Mouse (Mus musculus): ENCODE results near the gene Sel1l3. TPM values are rescaled to one million over a fixed set of nuclear protein-coding genes. Genes with fewer than 3 reads are reported as not detected.

The Sel1l3 gene
- polyA plus RNA-seq (2014; fragmentation: Nextera tagmentation; extraction: Ambion mirVana): 1.2 and 1.5 TPM in 2 replicates

DNA sequence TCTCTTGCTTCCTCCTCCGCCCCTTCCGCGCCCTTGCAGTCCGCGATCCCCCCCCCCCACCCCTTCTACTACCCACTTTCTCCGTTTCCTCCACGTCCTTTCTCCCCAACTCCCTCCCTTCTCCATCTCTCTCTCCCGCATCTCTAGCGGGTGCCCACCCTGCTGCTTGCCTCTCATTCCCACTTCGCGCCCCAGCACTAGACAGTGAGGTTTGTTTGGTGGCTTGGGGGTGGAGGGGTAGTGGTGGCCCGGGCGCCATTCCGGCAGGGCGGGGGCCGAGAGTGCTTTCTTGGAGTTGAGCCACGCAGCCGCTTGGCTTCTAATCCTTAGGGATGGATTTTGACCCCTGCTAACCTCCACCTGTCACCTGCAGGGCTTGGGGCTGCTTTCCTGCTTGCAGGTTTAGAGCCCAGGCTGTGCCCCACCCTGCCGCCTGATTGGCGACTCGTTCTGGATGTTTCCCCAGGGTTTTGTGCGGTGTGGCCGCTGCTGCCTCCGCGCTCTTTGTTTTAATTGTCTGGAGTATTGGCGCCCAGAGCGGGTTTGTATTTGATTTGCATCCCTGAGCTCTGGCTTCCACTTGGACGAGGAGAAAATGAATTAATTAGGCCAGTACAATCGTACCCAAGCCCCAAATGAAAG is at the start of gene Sel1l3:
Gene Sel1l3, minus strand, starts transcription at position 217 of the 642 bp plus-strand sequence.
- Histone ChIP-seq H3K4me3 (ENCODE audit: low read depth, low read length) (peak within 1 kb of the TSS; percentile 50), H3K4me2 (ENCODE audit: low read depth, severe bottlenecking) (peak within 1 kb of the TSS; percentile 95), H3K4me1 (ENCODE audit: control insufficient read depth, insufficient read depth, low read length) (no peaks in the 10 kb centered on the region), H3K27me3 (ENCODE audit: control insufficient read depth, insufficient read depth, low read length) (peaks cover 24% of the 10 kb centered on the region), H3K27ac (replicated peaks; ENCODE audit: low read depth, low read length) (no peak within 1 kb of the TSS), H3K9ac (ENCODE audit: low read length) (peak within 1 kb of the TSS; percentile 53), H3K36me3 (ENCODE audit: control insufficient read depth, insufficient read depth, low read length) (no peaks in the 10 kb centered on the region), H3K9me3 (ENCODE audit: control insufficient read depth, low read length) (no peaks in the 10 kb centered on the region)
- peak; percentile 53 for DNase-seq (ENCODE audit: low spot score)
- ATAC-seq (ENCODE audit: insufficient number of reproducible peaks, low FRiP score, low TSS enrichment, low read depth): 0 out of 2 replicates have a peak, but pooled peaks have one; percentile 27
- WGBS: under 1% methylated on average over 24 of the region's 29 CpGs

DNA sequence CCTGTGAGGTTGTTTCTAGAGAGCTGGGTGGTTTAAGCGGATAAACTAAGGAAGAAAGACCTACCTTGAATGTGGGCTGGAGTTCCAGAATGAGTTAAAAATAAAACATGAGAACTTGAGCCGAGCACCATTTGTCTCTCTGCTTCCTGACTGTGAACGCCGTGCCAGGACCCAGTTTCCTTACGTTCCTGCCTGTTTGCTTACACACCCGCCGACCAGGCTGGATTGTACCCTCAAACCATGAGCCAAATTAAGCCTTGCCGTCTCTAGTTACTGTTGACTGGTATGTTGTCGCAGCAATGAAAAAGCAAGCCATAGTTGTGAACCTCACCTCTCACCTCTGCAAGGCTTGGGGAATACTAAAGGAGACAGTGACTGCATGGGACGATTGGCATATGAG is 48.3 kb upstream of the Sel1l3 start:
- WGBS: 80% methylated on average over 10 of the region's 10 CpGs
- Histone ChIP-seq H3K36me3 (ENCODE audit: control insufficient read depth, insufficient read depth, low read length) (no peaks in the 10 kb centered on the region), H3K4me2 (ENCODE audit: low read depth, severe bottlenecking) (no peak overlapping the region), H3K27me3 (ENCODE audit: control insufficient read depth, insufficient read depth, low read length) (no peaks in the 10 kb centered on the region), H3K27ac (replicated peaks; ENCODE audit: low read depth, low read length) (no peak overlapping the region), H3K4me3 (ENCODE audit: low read depth, low read length) (no peak overlapping the region), H3K9ac (ENCODE audit: low read length) (no peak overlapping the region), H3K9me3 (ENCODE audit: control insufficient read depth, low read length) (no peaks in the 10 kb centered on the region), H3K4me1 (ENCODE audit: control insufficient read depth, insufficient read depth, low read length) (peaks cover 6% of the 10 kb centered on the region; the same call in 1 of the 2 replicates)
- ATAC-seq (ENCODE audit: insufficient number of reproducible peaks, low FRiP score, low TSS enrichment, low read depth) (no peak), DNase-seq (ENCODE audit: low spot score) (no peak)

DNA sequence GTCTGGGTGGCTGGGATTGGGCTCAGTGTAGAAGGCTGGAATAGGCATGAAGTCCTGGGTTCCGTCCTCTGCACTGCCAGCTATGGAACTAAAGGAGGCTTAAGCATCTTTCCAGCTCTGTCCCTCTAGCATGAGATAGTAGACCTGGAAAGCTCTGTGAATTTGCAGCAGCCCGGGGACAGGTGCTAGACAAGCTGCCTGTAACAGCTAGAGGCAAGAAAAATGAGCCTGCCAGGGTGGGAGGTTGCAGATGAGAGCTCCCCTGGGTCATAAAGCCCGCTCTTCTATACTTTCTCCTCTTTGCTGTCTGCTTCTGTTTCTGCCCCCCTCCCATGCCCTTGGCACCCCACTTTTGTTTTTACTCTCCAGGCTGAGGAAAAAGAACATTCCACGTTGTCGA is 46.2 kb upstream of the Sel1l3 start:
- ATAC-seq (ENCODE audit: insufficient number of reproducible peaks, low FRiP score, low TSS enrichment, low read depth): no peak
- DNase-seq (ENCODE audit: low spot score): no peak
- WGBS: 56% methylated on average over 5 of the region's 5 CpGs
- Histone ChIP-seq H3K4me3 (ENCODE audit: low read depth, low read length) (no peak overlapping the region), H3K27me3 (ENCODE audit: control insufficient read depth, insufficient read depth, low read length) (no peaks in the 10 kb centered on the region), H3K9me3 (ENCODE audit: control insufficient read depth, low read length) (no peaks in the 10 kb centered on the region), H3K9ac (ENCODE audit: low read length) (no peak overlapping the region), H3K4me2 (ENCODE audit: low read depth, severe bottlenecking) (no peak overlapping the region), H3K4me1 (ENCODE audit: control insufficient read depth, insufficient read depth, low read length) (peaks cover 6% of the 10 kb centered on the region; the same call in 1 of the 2 replicates), H3K27ac (replicated peaks; ENCODE audit: low read depth, low read length) (no peak overlapping the region), H3K36me3 (ENCODE audit: control insufficient read depth, insufficient read depth, low read length) (no peaks in the 10 kb centered on the region)

DNA sequence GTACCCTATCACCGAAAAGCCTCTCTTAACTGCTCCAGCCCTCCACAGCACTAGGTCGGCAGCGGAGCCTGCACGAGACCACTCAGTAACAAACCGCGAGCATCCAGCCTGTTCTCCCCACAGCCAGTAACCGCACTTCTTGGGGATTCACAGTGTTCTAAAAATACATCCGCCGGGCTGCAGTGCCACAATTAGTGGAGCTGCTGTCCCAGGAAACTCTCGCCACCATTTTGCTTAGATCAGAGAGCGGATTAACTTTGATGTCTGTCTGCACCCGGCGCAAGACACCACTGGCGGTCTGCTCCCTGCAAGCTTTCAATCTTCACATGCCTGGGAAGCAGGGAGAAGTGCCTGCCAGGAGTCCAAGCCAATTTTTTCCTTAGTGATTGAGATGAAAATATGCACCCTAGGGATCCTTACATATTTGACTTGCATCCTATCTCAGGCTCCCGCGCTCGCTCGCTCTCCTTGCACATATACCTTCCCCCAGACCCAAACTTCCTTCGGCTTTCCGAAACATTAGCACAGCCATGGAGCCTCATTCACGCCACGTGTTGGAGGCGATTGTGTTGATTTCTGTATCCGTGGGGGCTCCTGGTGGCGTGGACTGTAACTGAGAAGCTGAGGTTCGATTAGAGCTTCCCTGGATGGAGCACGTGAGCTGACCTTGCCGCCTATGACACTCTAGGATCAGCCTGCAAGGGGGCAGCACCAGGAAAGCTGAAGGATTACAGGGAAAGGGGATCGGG is 44.5 kb upstream of the Sel1l3 start:
- WGBS: 4% methylated on average over 29 of the region's 29 CpGs

DNA sequence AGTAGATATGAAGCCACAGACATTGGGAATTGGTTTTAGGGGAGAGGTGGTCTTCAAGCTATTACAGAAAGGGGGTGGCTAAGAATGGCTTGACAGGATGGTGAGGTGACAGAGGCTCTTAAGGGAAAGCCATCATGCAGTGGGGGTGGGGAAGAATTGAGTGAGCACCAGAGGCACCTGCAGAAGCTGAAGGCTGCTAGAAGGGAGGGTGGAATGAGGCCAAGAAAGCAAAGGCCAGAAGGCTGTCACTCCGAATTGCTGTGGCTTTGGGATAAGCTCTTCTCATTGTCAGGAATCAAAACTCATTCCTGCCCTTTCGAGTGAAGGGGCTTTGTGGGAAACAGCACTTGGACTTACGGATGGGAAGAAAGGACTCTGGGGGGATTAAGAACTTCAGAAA is 41.1 kb upstream of the Sel1l3 start:
- Histone ChIP-seq H3K36me3 (ENCODE audit: control insufficient read depth, insufficient read depth, low read length) (no peaks in the 10 kb centered on the region), H3K4me2 (ENCODE audit: low read depth, severe bottlenecking) (no peak overlapping the region), H3K4me3 (ENCODE audit: low read depth, low read length) (no peak overlapping the region), H3K27me3 (ENCODE audit: control insufficient read depth, insufficient read depth, low read length) (no peaks in the 10 kb centered on the region), H3K4me1 (ENCODE audit: control insufficient read depth, insufficient read depth, low read length) (peaks cover 4% of the 10 kb centered on the region; the same call in 1 of the 2 replicates), H3K9ac (ENCODE audit: low read length) (no peak overlapping the region), H3K9me3 (ENCODE audit: control insufficient read depth, low read length) (no peaks in the 10 kb centered on the region), H3K27ac (replicated peaks; ENCODE audit: low read depth, low read length) (no peak overlapping the region)
- ATAC-seq (ENCODE audit: insufficient number of reproducible peaks, low FRiP score, low TSS enrichment, low read depth) (no peak), DNase-seq (ENCODE audit: low spot score) (no peak)
- 74% methylated on average over 3 of the region's 3 CpGs for WGBS

More for the DNA sequence above, 44.5 kb upstream of the Sel1l3 start:
- Histone ChIP-seq H3K9me3 (ENCODE audit: control insufficient read depth, low read length) (no peaks in the 10 kb centered on the region), H3K4me3 (ENCODE audit: low read depth, low read length) (peak overlapping the region; percentile 29), H3K27me3 (ENCODE audit: control insufficient read depth, insufficient read depth, low read length) (no peaks in the 10 kb centered on the region), H3K27ac (replicated peaks; ENCODE audit: low read depth, low read length) (no peak overlapping the region), H3K4me2 (ENCODE audit: low read depth, severe bottlenecking) (peak overlapping the region; percentile 76), H3K4me1 (ENCODE audit: control insufficient read depth, insufficient read depth, low read length) (peaks cover 6% of the 10 kb centered on the region; the same call in 1 of the 2 replicates), H3K9ac (ENCODE audit: low read length) (peak overlapping the region; percentile 61), H3K36me3 (ENCODE audit: control insufficient read depth, insufficient read depth, low read length) (no peaks in the 10 kb centered on the region)
- peak; percentile 64 for DNase-seq (ENCODE audit: low spot score)
- ATAC-seq (ENCODE audit: insufficient number of reproducible peaks, low FRiP score, low TSS enrichment, low read depth): no peak

DNA sequence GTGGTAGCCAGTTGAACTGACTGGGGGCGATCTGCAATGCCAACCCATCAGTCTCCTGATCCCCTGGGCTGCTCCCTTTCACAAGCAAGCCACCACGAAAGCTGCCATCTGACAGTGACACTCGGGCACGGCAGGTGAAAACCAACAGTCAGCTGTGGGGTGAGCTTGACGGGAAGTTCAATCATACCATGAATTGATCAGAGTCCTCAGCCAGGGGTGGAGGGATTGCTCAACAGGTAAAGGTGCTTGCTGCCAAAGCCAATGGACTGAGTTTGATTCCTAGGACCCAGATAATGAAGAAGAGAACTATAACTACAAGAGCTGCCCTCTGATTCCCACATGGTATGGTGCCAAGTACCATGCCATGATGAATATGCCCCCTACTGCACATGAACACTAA is 40.4 kb upstream of the Sel1l3 start:
- 87% methylated on average over 5 of the region's 5 CpGs for WGBS
- H3K27me3 ChIP-seq (ENCODE audit: control insufficient read depth, insufficient read depth, low read length): no peaks in the 10 kb centered on the region
- no peaks in the 10 kb centered on the region for H3K36me3 ChIP-seq (ENCODE audit: control insufficient read depth, insufficient read depth, low read length)
- no peak overlapping the region for H3K9ac ChIP-seq (ENCODE audit: low read length)
- no peak overlapping the region for H3K4me3 ChIP-seq (ENCODE audit: low read depth, low read length)
- no peak for DNase-seq (ENCODE audit: low spot score)
- no peak overlapping the region for H3K4me2 ChIP-seq (ENCODE audit: low read depth, severe bottlenecking)
- H3K9me3 ChIP-seq (ENCODE audit: control insufficient read depth, low read length): no peaks in the 10 kb centered on the region
- no peak overlapping the region for H3K27ac ChIP-seq (replicated peaks; ENCODE audit: low read depth, low read length)
- no peak for ATAC-seq (ENCODE audit: insufficient number of reproducible peaks, low FRiP score, low TSS enrichment, low read depth)
- H3K4me1 ChIP-seq (ENCODE audit: control insufficient read depth, insufficient read depth, low read length): peaks cover 4% of the 10 kb centered on the region; the same call in 1 of the 2 replicates

DNA sequence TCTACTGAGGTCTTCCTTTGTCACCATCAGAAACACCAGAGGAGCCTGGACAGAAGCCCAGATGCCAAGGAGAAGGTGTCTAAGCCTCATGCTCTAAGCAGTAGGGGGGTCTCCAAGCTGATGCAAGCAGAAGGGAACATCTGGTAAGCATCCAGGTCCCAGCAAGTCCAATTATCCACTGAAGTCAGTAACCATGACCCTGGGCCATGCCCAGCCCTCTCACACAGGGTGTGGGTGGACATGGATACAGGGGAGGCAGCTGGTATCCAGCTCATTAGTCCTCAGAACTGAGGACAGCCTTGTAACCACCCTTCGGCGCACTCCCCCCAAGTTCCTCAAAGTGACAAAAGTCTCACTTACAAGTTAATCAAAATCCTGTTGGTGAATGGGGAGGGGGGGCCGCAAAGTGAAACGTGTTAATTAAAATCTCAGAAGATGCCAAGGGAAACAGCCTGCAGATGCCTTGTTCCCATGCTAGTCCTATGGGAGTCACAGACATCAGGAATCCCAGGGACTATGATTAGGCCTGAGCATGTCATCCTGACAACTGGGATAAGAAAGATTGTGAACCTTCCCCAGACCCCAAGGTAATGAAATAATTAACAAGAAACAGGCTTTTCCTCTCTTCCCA is 35.8 kb upstream of the Sel1l3 start:
- Histone ChIP-seq H3K27me3 (ENCODE audit: control insufficient read depth, insufficient read depth, low read length) (no peaks in the 10 kb centered on the region), H3K4me3 (ENCODE audit: low read depth, low read length) (no peak overlapping the region), H3K4me2 (ENCODE audit: low read depth, severe bottlenecking) (no peak overlapping the region), H3K27ac (replicated peaks; ENCODE audit: low read depth, low read length) (no peak overlapping the region), H3K36me3 (ENCODE audit: control insufficient read depth, insufficient read depth, low read length) (no peaks in the 10 kb centered on the region), H3K9me3 (ENCODE audit: control insufficient read depth, low read length) (no peaks in the 10 kb centered on the region), H3K9ac (ENCODE audit: low read length) (no peak overlapping the region), H3K4me1 (ENCODE audit: control insufficient read depth, insufficient read depth, low read length) (no peaks in the 10 kb centered on the region)
- DNase-seq (ENCODE audit: low spot score): peak; percentile 31
- 47% methylated on average over 4 of the region's 4 CpGs for WGBS
- ATAC-seq (ENCODE audit: insufficient number of reproducible peaks, low FRiP score, low TSS enrichment, low read depth): no peak

DNA sequence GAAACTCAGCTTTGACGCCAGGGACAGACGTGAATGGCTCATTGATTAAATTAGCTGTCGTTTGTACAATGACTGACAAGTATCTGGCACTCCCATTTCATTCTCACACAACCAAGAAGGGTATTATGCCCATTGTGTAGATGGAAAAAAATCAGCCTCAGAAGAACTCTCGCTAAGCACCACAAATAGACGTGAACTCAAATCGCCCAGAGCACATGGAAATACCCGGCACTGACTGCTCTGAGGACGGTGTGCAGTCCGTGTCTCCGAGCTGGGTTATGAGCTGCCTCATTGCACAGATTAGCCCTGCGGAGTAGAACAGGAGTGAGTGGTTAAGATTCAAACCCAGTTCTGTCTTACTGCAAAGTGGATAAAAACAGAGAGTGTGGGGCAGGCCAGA is 34.8 kb upstream of the Sel1l3 start:
- WGBS: 83% methylated on average over 11 of the region's 11 CpGs
- ATAC-seq (ENCODE audit: insufficient number of reproducible peaks, low FRiP score, low TSS enrichment, low read depth): no peak
- H3K36me3 ChIP-seq (ENCODE audit: control insufficient read depth, insufficient read depth, low read length): no peaks in the 10 kb centered on the region

More for the DNA sequence above, 34.8 kb upstream of the Sel1l3 start:
- H3K9ac ChIP-seq (ENCODE audit: low read length): no peak overlapping the region
- no peak overlapping the region for H3K4me3 ChIP-seq (ENCODE audit: low read depth, low read length)
- no peaks in the 10 kb centered on the region for H3K27me3 ChIP-seq (ENCODE audit: control insufficient read depth, insufficient read depth, low read length)
- no peaks in the 10 kb centered on the region for H3K4me1 ChIP-seq (ENCODE audit: control insufficient read depth, insufficient read depth, low read length)
- H3K9me3 ChIP-seq (ENCODE audit: control insufficient read depth, low read length): no peaks in the 10 kb centered on the region
- H3K4me2 ChIP-seq (ENCODE audit: low read depth, severe bottlenecking): no peak overlapping the region
- no peak overlapping the region for H3K27ac ChIP-seq (replicated peaks; ENCODE audit: low read depth, low read length)
- DNase-seq (ENCODE audit: low spot score): no peak
